Mouse (Mus musculus) adipocyte (in vitro differentiated cells): ENCODE results near the gene Neurl3.
A peak's percentile ranks its signal among the peaks of the same experiment; 100 is the strongest.

Source experiments
- DNase-seq: peaks from one replicate; pipeline ENCODE4 v3.0.0-alpha.2; 2016; ENCODE audit warnings: low spot score

The Neurl3 gene

GRCm38 (mm10) chr1:36255871-36256640, 18.4 kb downstream of the Neurl3 start:
- no peak for DNase-seq

GRCm38 (mm10) chr1:36254635-36255360, 19.7 kb downstream of the Neurl3 start:
- DNase-seq, result no peak

- peak; percentile 89 for DNase-seq
Measured at GRCm38 (mm10) chr1:36252791-36253190, 21.7 kb downstream of the Neurl3 start.

- DNase-seq, result no peak
Measured at GRCm38 (mm10) chr1:36251426-36251825, 23.1 kb downstream of the Neurl3 start.

GRCm38 (mm10) chr1:36246688-36247087, 27.8 kb downstream of the Neurl3 start:
- DNase-seq, result no peak

GRCm38 (mm10) chr1:36244828-36245215, 29.7 kb downstream of the Neurl3 start:
- peak; percentile 12 for DNase-seq

- peak; percentile 97 for DNase-seq
Measured at GRCm38 (mm10) chr1:36244058-36244827, 30.2 kb downstream of the Neurl3 start, which contains the start of gene Uggt1. Gene Uggt1 (minus strand): TSS chr1:36244720.

- no peak for DNase-seq
Measured at GRCm38 (mm10) chr1:36243447-36244057, 30.9 kb downstream of the Neurl3 start.

- DNase-seq, result no peak
Measured at GRCm38 (mm10) chr1:36241903-36242429, 32.5 kb downstream of the Neurl3 start.

- DNase-seq, result no peak
Measured at GRCm38 (mm10) chr1:36240176-36240575, 34.3 kb downstream of the Neurl3 start.

GRCm38 (mm10) chr1:36239396-36239795, 35.1 kb downstream of the Neurl3 start:
- DNase-seq, result no peak

GRCm38 (mm10) chr1:36235855-36236254, 38.6 kb downstream of the Neurl3 start:
- DNase-seq, result no peak

- no peak for DNase-seq
Measured at GRCm38 (mm10) chr1:36235057-36235639, 39.3 kb downstream of the Neurl3 start.

- DNase-seq, result no peak
Measured at GRCm38 (mm10) chr1:36233218-36233617, 41.3 kb downstream of the Neurl3 start.

- DNase-seq, result no peak
Measured at GRCm38 (mm10) chr1:36230919-36231705, 43.4 kb downstream of the Neurl3 start.

GRCm38 (mm10) chr1:36228461-36228860, 46.0 kb downstream of the Neurl3 start:
- DNase-seq, result no peak

GRCm38 (mm10) chr1:36224648-36225047, 49.8 kb downstream of the Neurl3 start:
- no peak for DNase-seq
